ENCODE assay signal across 8 mouse cellular contexts in genomic region chr10:43483426-43483995, GRCm38 (mm10). TPM values are rescaled to one million over a fixed set of nuclear protein-coding genes. Genes with fewer than 3 reads are reported as not detected.
DNase-seq lines count a peak whose midpoint lies in the region; ATAC-seq and TF ChIP-seq lines count a peak whose summit lies in the region.

No protein-coding gene starts in this region.

- peaks cover 29 to 75% of the 10 kb centered on the region in 2 experiments for H3K4me1 ChIP-seq in CH12.LX (ENCODE audit: control insufficient read depth in 1 of 2, insufficient read depth in 2 of 2)
- H3K4me1 ChIP-seq in heart, embryonic 14.5 days (ENCODE audit: control insufficient read depth in 2 of 2, insufficient read depth in 2 of 2, low read length in 2 of 2) = peaks cover 15 to 43% of the 10 kb centered on the region in 2 experiments
- H3K4me1 ChIP-seq in midbrain, postnatal 0 days (ENCODE audit: insufficient read depth, low read length) = peaks cover 11% of the 10 kb centered on the region; the same call in 1 of the 2 replicates

- TF ChIP-seq CTCF in CH12.LX (conservative IDR thresholded peaks at IDR 0.05 in 1 of 2, IDR thresholded peaks at IDR 0.05 in 1 of 2; ENCODE audit: low read depth in 2 of 2, low read length in 2 of 2) = no peak
- TF ChIP-seq CTCF in midbrain, postnatal 0 days (IDR thresholded peaks at IDR 0.05) = no peak

- no peak overlapping the region for H3K27ac ChIP-seq in CH12.LX (ENCODE audit: insufficient read depth, low read depth)
- peak overlapping the region; percentile 85 to 88 for H3K27ac ChIP-seq in heart, embryonic 14.5 days (replicated peaks in 1 of 2; ENCODE audit: control insufficient read depth in 1 of 2, insufficient read depth in 1 of 2, low read depth in 2 of 2, low read length in 2 of 2)
- H3K27ac ChIP-seq in midbrain, postnatal 0 days (ENCODE audit: low read depth, low read length) = no peak overlapping the region; the same call in 1 of the 2 replicates

- no peak for TF ChIP-seq EP300 in CH12.LX (IDR thresholded peaks at IDR 0.05; ENCODE audit: low read length)

- no peak for TF ChIP-seq RAD21 in CH12.LX (IDR thresholded peaks at IDR 0.05; ENCODE audit: low read depth, low read length)

- no peaks in the 10 kb centered on the region for H3K27me3 ChIP-seq in CH12.LX (replicated peaks)
- no peaks in the 10 kb centered on the region for H3K27me3 ChIP-seq in heart, embryonic 14.5 days (ENCODE audit: control insufficient read depth, insufficient read depth, low read length)
- no peaks in the 10 kb centered on the region for H3K27me3 ChIP-seq in midbrain, postnatal 0 days (ENCODE audit: insufficient read depth, low read length)

- H3K9ac ChIP-seq in CH12.LX (ENCODE audit: insufficient read depth, low read depth) = 0 out of 2 replicates have a peak overlapping the region, but pooled peaks have one; percentile 0
- peak overlapping the region; percentile 71 for H3K9ac ChIP-seq in heart, embryonic 14.5 days (ENCODE audit: low read length)
- no peak overlapping the region for H3K9ac ChIP-seq in midbrain, postnatal 0 days (replicated peaks; ENCODE audit: low read length, poor library complexity, severe bottlenecking)

- no peak for ATAC-seq in heart, embryonic 14.5 days (ENCODE audit: insufficient number of reproducible peaks, insufficient read depth, low FRiP score, low read depth)
- ATAC-seq in midbrain, postnatal 0 days (ENCODE audit: low FRiP score) = no peak

- in situ Hi-C loops in CH12.LX (cut with MboI; ENCODE audit: low pct_ligation_motif_present, low pct_unique_long_range_greater_than_20kb, low sequenced_read_pairs) = loop anchor here (5.0 kb wide), 1 partner anchor 49 kb away; no protein-coding TSS in a partner anchor

- no peak for DNase-seq in CH12.LX (ENCODE audit: extremely low read depth)
- peak; percentile 42 for DNase-seq in embryo, embryonic 10.5 days (ENCODE audit: low spot score)
- peak; percentile 55 for DNase-seq in kidney, postnatal 10 days
- peak; percentile 13 for DNase-seq in midbrain, postnatal 0 days (ENCODE audit: low spot score)
- no peak for DNase-seq in cerebellum, postnatal 25 days
- DNase-seq in natural killer cell, adult 2 months (ENCODE audit: low spot score in 2 of 2) = no peak
- no peak for DNase-seq in right cerebral cortex, postnatal 36 days (ENCODE audit: low spot score in 2 of 2)

- TF ChIP-seq POLR2A in CH12.LX (IDR thresholded peaks at IDR 0.05; ENCODE audit: low read depth, low read length) = no peak

- peaks cover 59% of the 10 kb centered on the region for H3K79me2 ChIP-seq in CH12.LX (replicated peaks; ENCODE audit: control insufficient read depth, extremely low read depth, insufficient read depth, poor library complexity, severe bottlenecking)

- no peaks in the 10 kb centered on the region for H3K9me3 ChIP-seq in CH12.LX (replicated peaks; ENCODE audit: low read length)
- H3K9me3 ChIP-seq in heart, embryonic 14.5 days (ENCODE audit: control insufficient read depth, low read length) = no peaks in the 10 kb centered on the region
- H3K9me3 ChIP-seq in midbrain, postnatal 0 days (ENCODE audit: low read length) = no peaks in the 10 kb centered on the region

- dilution Hi-C loops in CH12.LX (cut with MboI; ENCODE audit: extremely low pct_ligation_motif_present, extremely low pct_unique_long_range_greater_than_20kb, low sequenced_read_pairs) = no loop called here

- H3K36me3 ChIP-seq in CH12.LX (replicated peaks in 1 of 2; ENCODE audit: control insufficient read depth in 1 of 2, insufficient read depth in 1 of 2, low read length in 1 of 2) = no peaks in the 10 kb centered on the region
- H3K36me3 ChIP-seq in heart, embryonic 14.5 days (ENCODE audit: control insufficient read depth, insufficient read depth, low read length) = no peaks in the 10 kb centered on the region
- no peaks in the 10 kb centered on the region for H3K36me3 ChIP-seq in midbrain, postnatal 0 days (ENCODE audit: insufficient read depth, low read length)

- WGBS in heart, embryonic 14.5 days = 14% methylated on average over 9 of the region's 9 CpGs
- WGBS in midbrain, postnatal 0 days = 49% methylated on average over 9 of the region's 9 CpGs

- peak overlapping the region; percentile 63 for H3K4me2 ChIP-seq in CH12.LX (ENCODE audit: insufficient read depth, low read depth, poor library complexity, severe bottlenecking)
- H3K4me2 ChIP-seq in heart, embryonic 14.5 days (ENCODE audit: low read length) = peak overlapping the region; percentile 58
- no peak overlapping the region for H3K4me2 ChIP-seq in midbrain, postnatal 0 days (ENCODE audit: low read depth, low read length, poor library complexity, severe bottlenecking)

- H3K4me3 ChIP-seq in CH12.LX (replicated peaks in 1 of 3; ENCODE audit: low read depth in 2 of 3, low read length in 2 of 3, poor library complexity in 1 of 3) = no peak overlapping the region
- H3K4me3 ChIP-seq in heart, embryonic 14.5 days (ENCODE audit: control insufficient read depth in 1 of 2, insufficient read depth in 1 of 2, low read depth in 1 of 2, low read length in 2 of 2) = peak overlapping the region in 1 of 2 experiments; percentile 20; a peak in 1 of 4 replicates
- H3K4me3 ChIP-seq in midbrain, postnatal 0 days (ENCODE audit: low read depth, low read length) = no peak overlapping the region

TF ChIP-seq in CH12.LX, 34 proteins besides CTCF, POLR2A, EP300 and RAD21:
- no peak for TF ChIP-seq ZKSCAN1 (IDR thresholded peaks at IDR 0.05; ENCODE audit: borderline replicate concordance, low read depth, low read length)
- peak; percentile 76; the same call in 1 of the 2 replicates for TF ChIP-seq MEF2A (IDR thresholded peaks at IDR 0.05; ENCODE audit: borderline replicate concordance, low read depth, low read length)
TF ChIP-seq in CH12.LX: peak in this region for 1.

RNA-seq across cellular contexts. Expression of gene Bend3, which starts 4.9 kb away (rescaled TPM):
- total RNA-seq in CH12.LX (2012; rRNA removed) = 8.7 and 11.8 TPM in 2 replicates
- total RNA-seq in CH12.LX (2014; rRNA removed) = 6.5 and 7.4 TPM in 2 replicates
- polyA plus RNA-seq in CH12.LX (2012; ENCODE audit: insufficient read length, low read depth) = 14.8 and 18.9 TPM in 2 replicates
- polyA plus RNA-seq in heart, embryonic 14.5 days (2014; fragmentation: Nextera tagmentation; extraction: Ambion mirVana) = 4.6 and 5.6 TPM in 2 replicates
- total RNA-seq in midbrain, postnatal 0 days (2014; rRNA removed) = 10.1 and 10.8 TPM in 2 replicates
- polyA plus RNA-seq in midbrain, postnatal 0 days (2015; fragmentation: Nextera tagmentation; extraction: Ambion mirVana) = 2.0 and 3.0 TPM in 2 replicates

RNA-seq across cellular contexts. Expression of gene Gm9803, which starts 40.4 kb away (rescaled TPM):
- total RNA-seq in CH12.LX (2012; rRNA removed) (16.2 and 23.2 TPM in 2 replicates), CH12.LX (2014; rRNA removed) (56.6 and 99.7 TPM in 2 replicates)
- polyA plus RNA-seq in CH12.LX (2012; ENCODE audit: insufficient read length, low read depth) = 120 and 128 TPM in 2 replicates
- 16.6 and 19.3 TPM in 2 replicates for polyA plus RNA-seq in heart, embryonic 14.5 days (2014; fragmentation: Nextera tagmentation; extraction: Ambion mirVana)
- total RNA-seq in midbrain, postnatal 0 days (2014; rRNA removed) = 37.0 and 49.6 TPM in 2 replicates
- 20.8 and 21.9 TPM in 2 replicates for polyA plus RNA-seq in midbrain, postnatal 0 days (2015; fragmentation: Nextera tagmentation; extraction: Ambion mirVana)

RNA-seq across cellular contexts. Expression of gene 1700021F05Rik, which starts 57.3 kb away (rescaled TPM):
- total RNA-seq in CH12.LX (2012; rRNA removed) (33.0 and 34.2 TPM in 2 replicates), CH12.LX (2014; rRNA removed) (50.0 and 53.0 TPM in 2 replicates)
- 70.3 and 99.0 TPM in 2 replicates for polyA plus RNA-seq in CH12.LX (2012; ENCODE audit: insufficient read length, low read depth)
- polyA plus RNA-seq in heart, embryonic 14.5 days (2014; fragmentation: Nextera tagmentation; extraction: Ambion mirVana) = 90.8 and 94.3 TPM in 2 replicates
- total RNA-seq in midbrain, postnatal 0 days (2014; rRNA removed) = 29.6 and 61.6 TPM in 2 replicates
- polyA plus RNA-seq in midbrain, postnatal 0 days (2015; fragmentation: Nextera tagmentation; extraction: Ambion mirVana) = 71.6 and 73.4 TPM in 2 replicates

Comparison
In these comparisons a context has a peak if more than half of its experiments do, and no peak if none do; other contexts are left out.
1. DNase-seq: peak in embryo, embryonic 10.5 days (single experiment), kidney, postnatal 10 days (single experiment) and midbrain, postnatal 0 days (single experiment); none in CH12.LX (single experiment), cerebellum, postnatal 25 days (0 of 2), natural killer cell, adult 2 months (0 of 2) and right cerebral cortex, postnatal 36 days (0 of 2).
2. H3K27ac ChIP-seq: peak in heart, embryonic 14.5 days (2 of 2); none in CH12.LX (single experiment) and midbrain, postnatal 0 days (single experiment).